Mouse (Mus musculus) lung, postnatal 0 days (tissue): ENCODE results near the gene Fbxo46. TPM values are rescaled to one million over a fixed set of nuclear protein-coding genes. Genes with fewer than 3 reads are reported as not detected.

Experiments used
- ATAC-seq: fragments of 200-750 bp; cut with Nextera tagmentation; 2 replicates; pipeline ENCODE4 v1.8.0; 2017; ENCODE audit warnings: moderate library complexity
- DNase-seq: peaks from one replicate; pipeline ENCODE4 v3.0.0-alpha.2; 2016; ENCODE audit warnings: low spot score
- H3K27ac ChIP-seq: fragments of 300-500 bp; sonication (generic); 2 replicates; pipeline ENCODE4 v1.5.1; 2014; ENCODE audit warnings: antibody characterized with exemption, mild to moderate bottlenecking, low read length, mixed read lengths
- H3K27me3 ChIP-seq: fragments of 300-500 bp; sonication (generic); replicated peaks from 2 replicates; pipeline ENCODE4 v1.6.1; 2014; ENCODE audit warnings: low read length, mixed read lengths; ENCODE audit not compliant: insufficient read depth
- H3K36me3 ChIP-seq: fragments of 300-500 bp; sonication (generic); 2 replicates; pipeline ENCODE4 v1.6.1; 2014; ENCODE audit warnings: low read length, mixed read lengths; ENCODE audit not compliant: insufficient read depth
- H3K4me1 ChIP-seq: fragments of 300-500 bp; sonication (generic); 2 replicates; pipeline ENCODE4 v1.6.1; 2014; ENCODE audit warnings: antibody characterized with exemption, low read depth, low read length, mixed read lengths; ENCODE audit not compliant: insufficient read depth
- H3K4me2 ChIP-seq: fragments of 300-500 bp; sonication (generic); replicated peaks from 2 replicates; pipeline ENCODE4 v1.6.1; 2014; ENCODE audit warnings: low read depth, mild to moderate bottlenecking, low read length, moderate library complexity, mixed read lengths
- H3K4me3 ChIP-seq: fragments of 300-500 bp; sonication (generic); 2 replicates; pipeline ENCODE4 v1.5.1; 2014; ENCODE audit warnings: low read depth, low read length
- H3K9ac ChIP-seq: fragments of 300-500 bp; sonication (generic); replicated peaks from 2 replicates; pipeline ENCODE4 v1.6.1; 2014; ENCODE audit warnings: low read depth, mild to moderate bottlenecking
- H3K9me3 ChIP-seq: fragments of 300-500 bp; sonication (generic); 2 replicates; pipeline ENCODE4 v1.6.1; 2016; ENCODE audit warnings: low read length, mixed read lengths
- CTCF ChIP-seq: IDR thresholded peaks from 2 replicates; pipeline ENCODE4 v1.5.1; 2016; ENCODE audit warnings: antibody characterized with exemption, mild to moderate bottlenecking
- EP300 ChIP-seq: IDR thresholded peaks from 2 replicates; pipeline ENCODE4 v1.6.1; 2016; ENCODE audit warnings: antibody characterized with exemption, mild to moderate bottlenecking, control low read depth
- WGBS: fragments of 180-500 bp; shearing (Covaris S2); extraction: QIAGEN DNeasy Blood & Tissue Kit; methylation state at CpG from one replicate; pipeline ENCODE4 v1.1.7; 2014; 5-methylcytosine and 5-hydroxymethylcytosine counted together
- polyA plus RNA-seq: library from polyadenylated mRNA; unstranded; fragments of >200 nt; fragmentation: Nextera tagmentation; extraction: Ambion mirVana; gene quantifications from 2 replicates; pipeline ENCODE4 v1.2.1, GENCODE M21; 2015

Gene Fbxo46
- polyA plus RNA-seq, 1 experiment from 2014 or later, result 9.9 TPM

DNA sequence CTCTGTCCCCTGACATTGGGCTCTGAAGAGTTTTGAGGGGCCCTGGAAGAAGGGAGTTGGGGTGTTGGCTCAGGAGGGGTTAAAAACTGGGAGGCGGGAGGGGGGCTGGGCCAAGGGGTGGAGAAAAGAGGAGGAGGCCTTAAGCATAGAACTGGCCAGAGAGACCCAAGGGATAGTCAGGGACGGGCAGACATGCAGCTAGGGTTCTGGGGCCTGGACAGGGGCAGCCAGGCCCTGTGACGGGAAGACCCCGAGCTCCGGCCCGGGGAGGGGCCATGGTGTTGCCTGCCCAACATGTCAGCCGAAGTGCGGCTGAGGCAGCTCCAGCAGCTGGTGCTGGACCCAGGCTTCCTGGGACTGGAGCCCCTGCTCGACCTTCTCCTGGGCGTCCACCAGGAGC is 36.0 kb upstream of the Fbxo46 start, which contains the start of gene Dmpk:
Dmpk (plus strand) TSS at position 149 of the 400 bp plus-strand sequence.
- peak; percentile 59 for ATAC-seq
- Histone ChIP-seq H3K27me3 (no peaks in the 10 kb centered on the region), H3K4me3 (peak within 1 kb of the TSS; percentile 34), H3K9me3 (no peaks in the 10 kb centered on the region), H3K9ac (peak within 1 kb of the TSS; percentile 26), H3K4me2 (peak within 1 kb of the TSS; percentile 54), H3K36me3 (peaks cover 22% of the 10 kb centered on the region; the same call in 1 of the 2 replicates), H3K27ac (peak within 1 kb of the TSS; percentile 66; the same call in 1 of the 2 replicates), H3K4me1 (peaks cover 19% of the 10 kb centered on the region)
- DNase-seq, result peak; percentile 59
- TF ChIP-seq EP300 (no peak), CTCF (0 out of 2 replicates have a peak, but pooled peaks have one; percentile 1)
- 33% methylated on average over 10 of the region's 10 CpGs for WGBS

DNA sequence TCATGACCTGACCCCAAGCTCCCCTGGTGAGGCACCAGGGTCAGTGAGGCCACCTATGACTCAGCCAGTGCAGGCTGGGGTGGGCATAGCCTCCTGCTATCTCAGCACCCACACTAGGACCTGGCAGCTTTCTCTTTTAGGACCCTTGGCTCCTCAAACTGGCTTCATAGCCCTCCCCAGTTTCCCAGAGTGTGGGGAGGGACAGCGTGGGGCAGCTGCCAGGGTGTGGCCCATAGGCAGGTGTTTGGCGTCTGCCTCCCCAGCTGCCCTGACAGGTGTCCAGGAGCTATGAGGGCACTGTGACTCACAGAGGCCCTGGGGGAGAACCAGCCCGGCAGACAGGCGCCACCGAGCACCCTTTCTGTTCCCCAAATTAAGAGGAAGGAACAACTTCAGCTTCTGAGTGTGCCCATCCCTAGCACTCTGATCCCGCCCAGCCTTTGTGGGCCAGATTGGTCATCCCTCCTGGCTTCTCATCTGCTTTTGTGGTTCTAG is 35.3 kb upstream of the Fbxo46 start:
- Histone ChIP-seq H3K9ac (peak overlapping the region; percentile 26), H3K9me3 (no peaks in the 10 kb centered on the region), H3K4me2 (peak overlapping the region; percentile 54), H3K36me3 (peaks cover 22% of the 10 kb centered on the region; the same call in 1 of the 2 replicates), H3K27ac (peak overlapping the region; percentile 66; the same call in 1 of the 2 replicates), H3K27me3 (no peaks in the 10 kb centered on the region), H3K4me1 (peaks cover 19% of the 10 kb centered on the region), H3K4me3 (peak overlapping the region; percentile 34)
- peak; percentile 39 for DNase-seq
- TF ChIP-seq CTCF (no peak), EP300 (no peak)
- no peak for ATAC-seq
- 50% methylated on average over 3 of the region's 6 CpGs for WGBS

DNA sequence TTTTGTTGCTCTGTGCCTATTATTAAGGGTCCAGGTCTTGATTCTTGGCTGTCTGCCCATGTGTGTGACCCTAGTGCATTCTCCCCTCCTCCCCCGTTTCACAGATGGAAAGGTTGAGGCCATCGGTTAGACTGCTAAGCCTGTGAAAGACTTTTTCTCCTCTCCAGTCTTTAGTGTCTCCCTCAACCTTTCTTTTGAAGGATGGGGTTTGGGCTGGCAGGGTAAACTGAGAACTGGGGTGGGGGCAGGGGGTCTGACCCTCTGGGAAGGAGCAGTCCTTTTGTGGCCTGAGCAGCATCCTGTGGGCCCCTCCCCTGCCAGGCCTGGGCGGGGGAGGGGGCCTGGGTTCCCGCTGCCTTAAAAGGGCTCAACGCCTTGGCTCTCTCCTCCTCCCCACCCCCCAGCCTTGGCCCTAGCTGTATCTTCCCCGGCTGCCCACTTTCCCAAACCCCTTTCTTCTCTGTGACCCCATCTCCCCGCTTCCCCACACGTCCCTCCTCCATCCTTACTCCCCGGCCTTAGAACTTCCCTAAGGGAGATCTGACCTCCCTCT is 34.7 kb upstream of the Fbxo46 start:
- Histone ChIP-seq H3K9ac (no peak overlapping the region), H3K27ac (no peak overlapping the region), H3K27me3 (no peaks in the 10 kb centered on the region), H3K36me3 (peaks cover 22% of the 10 kb centered on the region; the same call in 1 of the 2 replicates), H3K4me1 (peaks cover 19% of the 10 kb centered on the region), H3K4me3 (peak overlapping the region; percentile 1; the same call in 1 of the 2 replicates), H3K9me3 (no peaks in the 10 kb centered on the region), H3K4me2 (peak overlapping the region; percentile 54)
- DNase-seq (no peak), ATAC-seq (no peak)
- TF ChIP-seq EP300 (no peak), CTCF (no peak)
- 25% methylated on average over 9 of the region's 9 CpGs for WGBS

DNA sequence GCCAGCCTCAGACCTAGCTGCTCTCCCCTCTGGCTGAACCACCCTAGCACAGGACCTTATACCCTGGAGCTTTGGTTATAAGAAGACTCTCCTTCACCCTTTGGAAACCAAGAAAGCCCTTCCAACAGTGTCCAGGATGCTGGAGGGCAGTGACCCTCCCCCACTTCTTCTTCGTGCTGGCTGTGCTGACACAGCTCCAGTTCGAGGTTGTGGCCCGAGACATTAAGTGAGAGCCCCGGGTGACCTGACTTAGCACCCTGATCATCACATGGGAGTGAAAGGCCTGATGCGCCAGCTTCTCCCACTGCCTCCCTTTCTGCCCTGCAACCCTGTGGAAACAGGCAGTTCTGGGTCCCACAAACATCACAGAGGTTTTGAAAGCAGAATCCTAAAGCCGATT is 34.2 kb upstream of the Fbxo46 start:
- Histone ChIP-seq H3K4me1 (peaks cover 19% of the 10 kb centered on the region), H3K27ac (no peak overlapping the region), H3K4me2 (peak overlapping the region; percentile 54), H3K9ac (no peak overlapping the region), H3K4me3 (peak overlapping the region; percentile 1; the same call in 1 of the 2 replicates), H3K9me3 (no peaks in the 10 kb centered on the region), H3K36me3 (peaks cover 17% of the 10 kb centered on the region; the same call in 1 of the 2 replicates), H3K27me3 (no peaks in the 10 kb centered on the region)
- DNase-seq (no peak), ATAC-seq (no peak)
- WGBS, result 10% methylated on average over 6 of the region's 6 CpGs
- TF ChIP-seq CTCF, result no peak
- TF ChIP-seq EP300, result no peak

DNA sequence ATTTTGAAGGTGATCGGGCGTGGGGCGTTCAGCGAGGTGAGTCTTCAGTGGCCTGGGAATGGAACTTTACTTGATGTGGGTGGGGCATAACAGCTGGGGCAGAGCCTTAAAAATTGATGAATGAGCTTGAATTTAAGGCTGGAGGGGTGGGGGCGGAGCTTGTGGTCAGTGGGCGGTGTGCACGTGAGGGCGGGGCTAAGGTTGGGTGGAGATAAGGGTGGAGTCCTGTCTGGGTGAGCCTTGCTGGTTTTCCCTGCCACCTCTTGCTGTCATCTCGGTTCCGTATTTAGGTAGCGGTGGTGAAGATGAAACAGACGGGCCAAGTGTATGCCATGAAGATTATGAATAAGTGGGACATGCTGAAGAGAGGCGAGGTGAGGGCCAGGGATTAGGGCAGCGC is 33.6 kb upstream of the Fbxo46 start:
- peak overlapping the region; percentile 1; the same call in 1 of the 2 replicates for H3K4me3 ChIP-seq
- H3K27me3 ChIP-seq, result no peaks in the 10 kb centered on the region
- peaks cover 19% of the 10 kb centered on the region for H3K4me1 ChIP-seq
- H3K27ac ChIP-seq, result no peak overlapping the region
- TF ChIP-seq CTCF (no peak), EP300 (no peak)
- H3K9me3 ChIP-seq, result no peaks in the 10 kb centered on the region
- WGBS, result 11% methylated on average over 14 of the region's 14 CpGs
- H3K36me3 ChIP-seq, result peaks cover 13% of the 10 kb centered on the region; the same call in 1 of the 2 replicates
- peak; percentile 53 for ATAC-seq
- H3K9ac ChIP-seq, result no peak overlapping the region
- peak overlapping the region; percentile 54; the same call in 1 of the 2 replicates for H3K4me2 ChIP-seq
- peak; percentile 73 for DNase-seq

DNA sequence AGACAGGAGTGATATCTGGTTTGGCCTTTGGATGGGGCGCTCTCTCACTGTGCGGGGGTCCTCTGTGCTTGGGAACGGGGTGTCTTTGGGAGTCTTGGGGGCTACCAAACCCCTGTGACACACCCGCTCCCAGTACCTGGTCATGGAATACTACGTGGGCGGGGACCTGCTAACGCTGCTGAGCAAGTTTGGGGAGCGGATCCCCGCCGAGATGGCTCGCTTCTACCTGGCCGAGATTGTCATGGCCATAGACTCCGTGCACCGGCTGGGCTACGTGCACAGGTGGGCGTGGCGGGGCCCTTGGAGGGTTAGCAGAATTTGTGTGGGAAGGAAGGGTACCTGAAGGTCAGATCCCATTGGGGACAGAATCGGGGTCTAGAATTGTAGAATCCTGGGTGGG is 32.9 kb upstream of the Fbxo46 start:
- Histone ChIP-seq H3K9ac (no peak overlapping the region), H3K4me1 (peaks cover 19% of the 10 kb centered on the region), H3K4me2 (no peak overlapping the region), H3K4me3 (no peak overlapping the region), H3K27ac (no peak overlapping the region), H3K27me3 (no peaks in the 10 kb centered on the region), H3K36me3 (peaks cover 6% of the 10 kb centered on the region; the same call in 1 of the 2 replicates), H3K9me3 (no peaks in the 10 kb centered on the region)
- WGBS, result 75% methylated on average over 18 of the region's 18 CpGs
- TF ChIP-seq EP300 (no peak), CTCF (no peak)
- DNase-seq (no peak), ATAC-seq (no peak)
